Mouse (Mus musculus): ENCODE results near the gene Cuedc1.

- TF ChIP-seq CTCF (conservative IDR thresholded peaks at IDR 0.05; ENCODE audit: insufficient read depth, insufficient read length, low read depth, low read length) (0 out of 2 replicates have a peak, but pooled peaks have one; percentile 16), POLR2A (IDR thresholded peaks at IDR 0.05; ENCODE audit: low read depth, low read length) (no peak)
Measured at GRCm38 (mm10) chr11:88054589-88054988, 43.3 kb upstream of the Cuedc1 start.

All from kidney, adult 2 months (tissue).